Mouse (Mus musculus): ENCODE results near the gene Scai.

DNA sequence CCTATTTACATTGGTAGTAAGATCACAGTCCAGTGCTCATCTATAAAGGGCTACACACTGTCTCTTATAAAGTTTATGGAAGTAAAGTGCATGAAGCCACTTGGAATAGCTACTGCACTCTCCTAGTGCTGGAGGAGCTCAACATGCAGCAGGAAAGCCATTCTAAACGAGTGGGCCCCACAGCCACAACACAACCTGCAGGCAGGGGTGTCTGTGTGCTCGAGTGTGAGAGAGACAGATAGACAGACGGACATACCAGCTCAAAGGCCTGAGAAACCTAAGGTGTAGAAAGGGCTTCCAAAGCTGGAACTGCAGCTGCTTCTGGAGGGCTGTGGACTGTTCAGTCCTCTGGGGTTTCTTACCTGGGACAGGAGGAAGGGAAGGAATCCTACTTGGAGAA, 174.0 kb downstream of the Scai start:
- no peak for TF ChIP-seq CTCF (IDR thresholded peaks at IDR 0.05; ENCODE audit: low read depth, low read length)
- no peak for TF ChIP-seq POLR2A (IDR thresholded peaks at IDR 0.05; ENCODE audit: extremely low read depth, insufficient read depth, low read length)
